Mouse (Mus musculus): Measurements from ENCODE around the gene Socs1. TPM values are rescaled to one million over a fixed set of nuclear protein-coding genes. Genes with fewer than 3 reads are reported as not detected.

Socs1 gene
- polyA plus RNA-seq, 1 experiment from 2014 or later: 3.6 TPM

DNA sequence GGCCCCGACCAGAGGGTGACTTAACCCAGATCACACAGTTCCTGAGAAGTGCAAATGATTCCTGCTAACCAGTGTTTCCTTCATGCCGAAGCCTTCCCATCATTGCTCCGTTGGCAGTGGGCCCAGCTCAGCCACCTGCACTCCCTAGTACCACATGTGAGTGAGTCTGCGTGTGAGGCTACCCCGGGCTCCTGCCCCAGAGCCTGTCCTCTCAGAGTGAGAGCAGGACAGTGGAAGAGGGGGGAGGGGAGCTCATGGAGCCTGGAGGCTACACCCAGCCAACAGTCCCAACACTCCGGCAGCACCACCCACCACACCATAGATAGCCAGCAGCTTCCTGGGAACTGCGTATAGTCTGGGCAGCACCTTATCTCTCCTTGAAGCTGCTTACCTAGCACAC lies 35.5 kb downstream of the Socs1 start:
- WGBS: 58% methylated on average over 7 of the region's 7 CpGs
- no peak for ATAC-seq (ENCODE audit: low FRiP score)

DNA sequence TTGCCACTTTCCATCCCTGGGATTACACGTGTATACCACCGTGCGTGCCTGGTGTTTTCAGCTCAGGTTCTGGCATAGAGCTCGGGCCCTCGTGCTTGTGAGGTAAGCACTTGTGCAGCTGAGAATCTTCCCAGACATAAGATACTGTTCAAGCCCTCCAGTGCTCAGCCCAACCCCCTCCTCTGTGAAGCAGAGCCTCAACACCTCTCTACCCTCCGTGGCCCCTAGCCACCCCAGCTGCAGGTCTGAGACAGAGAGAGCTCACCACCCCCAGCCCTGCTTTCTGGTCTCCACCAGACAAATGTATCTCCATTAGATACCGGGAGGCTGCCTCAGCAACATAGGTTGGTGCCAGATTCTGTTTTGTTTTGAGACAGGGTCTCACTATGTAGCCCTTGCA lies 36.1 kb downstream of the Socs1 start:
- Histone ChIP-seq H3K9ac (no peak overlapping the region), H3K36me3 (no peaks in the 10 kb centered on the region), H3K4me3 (no peak overlapping the region), H3K4me1 (replicated peaks) (peaks cover 10% of the 10 kb centered on the region; the same call in 1 of the 2 replicates), H3K27me3 (no peaks in the 10 kb centered on the region), H3K27ac (peak overlapping the region; percentile 37; the same call in 1 of the 2 replicates), H3K4me2 (no peak overlapping the region), H3K9me3 (no peaks in the 10 kb centered on the region)
- no peak for ATAC-seq (ENCODE audit: low FRiP score)
- 81% methylated on average over 7 of the region's 7 CpGs for WGBS

More for the DNA sequence above, 35.5 kb downstream of the Socs1 start:
- Histone ChIP-seq H3K4me2 (no peak overlapping the region), H3K9ac (no peak overlapping the region), H3K9me3 (no peaks in the 10 kb centered on the region), H3K27ac (no peak overlapping the region), H3K4me1 (replicated peaks) (peaks cover 10% of the 10 kb centered on the region; the same call in 1 of the 2 replicates), H3K4me3 (no peak overlapping the region), H3K36me3 (no peaks in the 10 kb centered on the region), H3K27me3 (no peaks in the 10 kb centered on the region)

DNA sequence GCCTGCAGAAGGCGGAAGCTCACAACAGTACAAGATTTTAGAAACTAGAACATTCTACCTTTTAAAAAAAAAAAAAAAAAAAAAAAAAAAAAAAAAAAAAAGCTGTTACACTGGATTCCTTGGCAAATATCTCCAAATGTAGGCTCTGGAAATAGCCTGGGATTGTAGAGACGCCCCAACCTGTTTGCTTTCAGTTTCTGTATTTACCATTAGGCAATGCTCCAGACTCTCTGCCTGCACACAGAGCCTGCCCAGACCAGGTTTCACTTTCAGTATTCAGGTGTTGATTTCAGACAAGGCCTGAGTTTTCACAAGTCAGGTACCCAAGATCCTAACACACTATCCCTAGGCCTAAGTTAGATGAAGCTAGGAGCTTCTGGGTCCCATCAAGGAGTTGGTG lies 44.3 kb downstream of the Socs1 start:
- Histone ChIP-seq H3K27ac (no peak overlapping the region), H3K4me2 (no peak overlapping the region), H3K4me1 (replicated peaks) (0 out of 2 replicates have a peak, but pooled peaks cover 7% of the 10 kb centered on the region), H3K27me3 (no peaks in the 10 kb centered on the region), H3K4me3 (no peak overlapping the region), H3K9me3 (no peaks in the 10 kb centered on the region), H3K9ac (no peak overlapping the region), H3K36me3 (peaks cover 9% of the 10 kb centered on the region)
- ATAC-seq (ENCODE audit: low FRiP score): no peak
- 98% methylated on average over 2 of the region's 2 CpGs for WGBS

DNA sequence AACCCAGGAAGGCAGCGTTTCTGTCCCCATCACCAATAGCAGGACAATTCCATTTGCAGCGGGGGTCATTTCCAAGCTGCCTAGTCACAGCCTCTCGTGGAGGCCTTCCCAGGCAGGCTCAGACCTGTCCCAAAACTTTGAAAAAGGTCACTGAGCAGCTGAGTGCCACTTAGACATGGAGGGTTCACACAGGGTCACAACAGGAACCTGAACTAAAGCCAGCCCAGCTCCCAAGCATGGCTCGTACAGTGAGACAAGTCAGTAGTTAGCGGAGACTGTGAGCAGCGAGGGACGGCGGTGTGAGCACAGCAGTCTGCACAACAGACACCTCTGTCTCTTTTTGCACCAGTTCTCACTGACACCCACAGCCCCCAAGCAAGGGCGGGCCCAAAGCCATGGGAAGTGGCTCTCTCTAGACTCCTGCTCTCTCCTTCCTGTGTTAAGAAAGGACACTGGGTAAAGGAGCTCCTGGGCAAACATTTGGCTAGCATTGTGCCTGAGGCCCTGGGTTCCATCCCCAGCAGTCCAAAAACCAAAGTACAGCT lies 45.4 kb downstream of the Socs1 start:
- Histone ChIP-seq H3K27ac (no peak overlapping the region), H3K4me1 (replicated peaks) (0 out of 2 replicates have a peak, but pooled peaks cover 7% of the 10 kb centered on the region), H3K36me3 (peaks cover 9% of the 10 kb centered on the region), H3K4me3 (no peak overlapping the region), H3K27me3 (no peaks in the 10 kb centered on the region), H3K9ac (no peak overlapping the region), H3K9me3 (no peaks in the 10 kb centered on the region), H3K4me2 (no peak overlapping the region)
- no peak for ATAC-seq (ENCODE audit: low FRiP score)
- 69% methylated on average over 9 of the region's 9 CpGs for WGBS

DNA sequence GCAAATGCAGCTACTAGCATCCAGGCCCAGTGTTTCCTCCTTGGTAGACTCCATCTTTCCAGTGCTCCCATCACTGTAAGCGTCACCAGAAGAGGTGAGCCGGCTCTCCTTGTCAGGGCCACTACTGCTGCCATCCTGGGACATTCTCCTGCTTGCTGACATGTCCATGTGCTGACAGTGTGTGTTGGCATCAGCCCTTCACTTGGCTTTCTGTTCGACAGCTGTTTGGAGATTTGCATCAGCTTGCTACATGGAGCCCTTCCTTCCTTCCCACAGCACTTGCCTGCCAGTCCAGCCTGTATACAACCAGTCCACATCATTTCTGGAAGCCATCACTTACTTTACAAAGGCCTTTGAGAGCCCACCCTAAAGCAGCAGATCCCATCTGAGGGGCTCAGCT lies 46.5 kb downstream of the Socs1 start:
- Histone ChIP-seq H3K36me3 (peaks cover 9% of the 10 kb centered on the region), H3K9me3 (no peaks in the 10 kb centered on the region), H3K4me3 (no peak overlapping the region), H3K4me1 (replicated peaks) (0 out of 2 replicates have a peak, but pooled peaks cover 7% of the 10 kb centered on the region), H3K27ac (no peak overlapping the region), H3K27me3 (no peaks in the 10 kb centered on the region), H3K9ac (peak overlapping the region; percentile 24; the same call in 1 of the 2 replicates), H3K4me2 (no peak overlapping the region)
- WGBS: 92% methylated on average over 3 of the region's 3 CpGs
- ATAC-seq (ENCODE audit: low FRiP score): no peak

DNA sequence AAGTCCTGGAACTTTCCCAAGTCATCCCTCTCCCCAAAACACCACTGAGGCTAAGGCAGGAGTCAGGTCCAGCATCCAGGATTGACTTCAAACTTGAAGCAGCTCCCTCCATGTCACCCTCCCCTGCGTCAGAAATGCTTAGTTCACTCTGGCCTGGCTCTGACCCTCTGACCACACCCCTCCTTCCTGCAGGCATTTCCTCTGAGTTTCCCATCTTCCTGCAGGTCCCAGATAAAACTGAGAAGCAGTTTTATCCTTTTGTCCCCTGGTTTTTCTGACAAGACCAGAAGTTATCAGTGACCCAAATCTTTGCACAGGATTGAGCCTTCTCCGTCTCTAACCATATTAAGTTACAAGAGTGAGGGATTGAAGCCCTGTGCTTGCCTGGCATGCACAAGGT lies 47.8 kb downstream of the Socs1 start:
- ATAC-seq (ENCODE audit: low FRiP score): no peak
- Histone ChIP-seq H3K9me3 (no peaks in the 10 kb centered on the region), H3K36me3 (peaks cover 16% of the 10 kb centered on the region), H3K9ac (no peak overlapping the region), H3K4me2 (no peak overlapping the region), H3K27me3 (no peaks in the 10 kb centered on the region), H3K27ac (no peak overlapping the region), H3K4me1 (replicated peaks) (0 out of 2 replicates have a peak, but pooled peaks cover 7% of the 10 kb centered on the region), H3K4me3 (no peak overlapping the region)
- WGBS: 61% methylated on average over 2 of the region's 2 CpGs

DNA sequence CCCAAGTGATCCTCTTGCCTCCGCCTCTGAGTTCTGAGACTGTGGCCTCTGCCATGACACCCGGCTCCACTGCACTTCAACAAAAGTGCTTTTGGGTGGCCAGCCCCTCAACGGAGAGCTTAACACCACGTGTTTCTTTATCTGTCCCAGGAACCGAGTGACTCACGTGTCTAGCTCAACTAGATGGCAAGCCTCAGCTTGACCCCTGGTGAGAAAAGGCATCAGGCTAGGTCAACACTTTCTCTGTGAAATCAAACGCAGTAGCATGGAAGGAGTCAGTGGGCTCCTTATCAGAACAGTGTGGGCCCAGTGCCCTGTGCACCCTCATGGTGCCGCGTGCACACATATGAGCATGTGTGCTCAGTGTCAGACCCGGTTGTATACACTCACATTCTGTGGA lies 49.0 kb downstream of the Socs1 start:
- no peak for ATAC-seq (ENCODE audit: low FRiP score)
- WGBS: 78% methylated on average over 10 of the region's 10 CpGs
- H3K4me2 ChIP-seq: no peak overlapping the region

DNA sequence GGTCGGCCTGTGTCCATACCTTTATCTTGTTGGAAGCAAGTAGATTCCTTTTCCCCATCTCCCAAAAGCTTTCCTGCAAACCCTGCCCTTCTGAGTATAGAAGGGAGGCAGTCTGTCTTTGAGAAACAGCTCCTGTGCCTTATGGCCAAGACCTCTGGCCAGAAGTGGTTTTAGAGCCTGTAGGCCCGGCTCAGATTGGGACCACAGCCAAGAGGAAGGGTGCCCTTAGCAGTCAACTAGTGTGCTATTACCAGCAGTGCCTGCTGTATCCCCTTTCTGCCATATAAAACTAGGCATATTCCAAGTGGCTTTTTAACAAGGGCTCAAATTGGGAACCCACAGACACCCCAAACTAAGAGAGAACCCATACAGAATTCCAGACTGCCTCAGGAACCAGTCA lies 49.6 kb downstream of the Socs1 start:
- ATAC-seq (ENCODE audit: low FRiP score): no peak
- Histone ChIP-seq H3K36me3 (peaks cover 10% of the 10 kb centered on the region; the same call in 1 of the 2 replicates), H3K9ac (no peak overlapping the region), H3K4me2 (no peak overlapping the region), H3K4me3 (no peak overlapping the region), H3K27ac (no peak overlapping the region), H3K4me1 (replicated peaks) (0 out of 2 replicates have a peak, but pooled peaks cover 7% of the 10 kb centered on the region), H3K9me3 (no peaks in the 10 kb centered on the region), H3K27me3 (no peaks in the 10 kb centered on the region)
- 91% methylated on average over 2 of the region's 2 CpGs for WGBS

More for the DNA sequence above, 49.0 kb downstream of the Socs1 start:
- Histone ChIP-seq H3K27me3 (no peaks in the 10 kb centered on the region), H3K36me3 (peaks cover 10% of the 10 kb centered on the region; the same call in 1 of the 2 replicates), H3K9me3 (no peaks in the 10 kb centered on the region), H3K27ac (no peak overlapping the region), H3K4me3 (no peak overlapping the region), H3K4me1 (replicated peaks) (0 out of 2 replicates have a peak, but pooled peaks cover 7% of the 10 kb centered on the region), H3K9ac (no peak overlapping the region)

DNA sequence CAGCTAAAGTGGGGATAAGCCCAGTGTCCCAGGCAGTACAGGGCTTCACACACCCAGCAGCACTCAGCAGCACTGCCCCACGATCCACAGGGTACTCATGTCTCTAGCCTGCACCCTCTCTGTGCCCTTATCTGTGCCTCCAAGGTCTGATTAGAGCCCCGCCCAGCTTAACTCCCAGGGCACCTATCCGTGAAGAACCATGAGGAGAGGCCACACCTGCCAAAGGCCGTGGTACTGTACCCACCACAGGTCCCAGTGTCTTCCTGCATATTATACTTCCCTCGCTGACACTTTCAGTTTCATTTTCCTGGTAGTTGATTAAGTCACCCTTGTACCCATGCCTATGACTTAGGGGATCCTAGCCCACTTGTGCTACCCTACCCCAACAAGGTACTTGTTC lies 52.9 kb downstream of the Socs1 start:
- H3K9me3 ChIP-seq: no peaks in the 10 kb centered on the region
- no peak overlapping the region for H3K27ac ChIP-seq
- H3K36me3 ChIP-seq: peaks cover 10% of the 10 kb centered on the region; the same call in 1 of the 2 replicates
- ATAC-seq (ENCODE audit: low FRiP score): no peak
- H3K27me3 ChIP-seq: no peaks in the 10 kb centered on the region
- peaks cover 12% of the 10 kb centered on the region for H3K4me1 ChIP-seq (replicated peaks)
- no peak overlapping the region for H3K4me2 ChIP-seq
- 90% methylated on average over 5 of the region's 5 CpGs for WGBS
- no peak overlapping the region for H3K9ac ChIP-seq
- no peak overlapping the region for H3K4me3 ChIP-seq

Other genes with a start within 250 kb of the Socs1 start
- gene Dexi, start 242.5 kb downstream of the Socs1 start, polyA plus RNA-seq (2015; fragmentation: Nextera tagmentation; extraction: Ambion mirVana): 15.5 and 18.0 TPM in 2 replicates
- gene Clec16a, start 240.2 kb downstream of the Socs1 start, polyA plus RNA-seq (2015; fragmentation: Nextera tagmentation; extraction: Ambion mirVana): 69.7 and 71.6 TPM in 2 replicates
- not detected in 2 replicates for gene Tnp2, start 3.1 kb upstream of the Socs1 start, polyA plus RNA-seq (2015; fragmentation: Nextera tagmentation; extraction: Ambion mirVana)
- not detected in 2 replicates for gene Prm3, start 5.4 kb upstream of the Socs1 start, polyA plus RNA-seq (2015; fragmentation: Nextera tagmentation; extraction: Ambion mirVana)
- gene Prm2, start 10.6 kb upstream of the Socs1 start, polyA plus RNA-seq (2015; fragmentation: Nextera tagmentation; extraction: Ambion mirVana): not detected in 2 replicates
- not detected in 2 replicates for gene Prm1, start 20.3 kb upstream of the Socs1 start, polyA plus RNA-seq (2015; fragmentation: Nextera tagmentation; extraction: Ambion mirVana)
- not detected in 2 replicates for gene Gm11172, start 27.4 kb upstream of the Socs1 start, polyA plus RNA-seq (2015; fragmentation: Nextera tagmentation; extraction: Ambion mirVana)
- gene Rmi2, start 49.5 kb upstream of the Socs1 start, polyA plus RNA-seq (2015; fragmentation: Nextera tagmentation; extraction: Ambion mirVana): 0.39 and 0.54 TPM in 2 replicates

Data from hindbrain, embryonic 13.5 days (tissue).